Mouse (Mus musculus) midbrain, embryonic 11.5 days (tissue): ENCODE measurements at regions not wholly inside any gene's neighbourhood (a gene's known extent, or its start where the extent isn't known, plus 50 kb on each side); places are given as distances from the start of the nearest gene placed in this dataset.
A peak's percentile ranks its signal among the peaks of the same experiment; 100 is the strongest.

ENCODE experiments used
- ATAC-seq: fragments of 200-750 bp; cut with Nextera tagmentation; 2 replicates; pipeline ENCODE4 v1.8.0; 2017; ENCODE audit warnings: moderate TSS enrichment, moderate library complexity; ENCODE audit not compliant: low FRiP score
- DNase-seq: peaks from one replicate; pipeline ENCODE4 v3.0.0; 2015; ENCODE audit warnings: low spot score; ENCODE audit errors: missing footprints
- H3K27ac ChIP-seq: fragments of 300-500 bp; sonication (generic); 2 replicates; pipeline ENCODE4 v1.5.1; 2014; ENCODE audit warnings: low read depth, low read length
- H3K27me3 ChIP-seq: fragments of 300-500 bp; sonication (generic); 2 replicates; pipeline ENCODE4 v1.6.1; 2014; ENCODE audit warnings: mild to moderate bottlenecking, low read length, moderate library complexity, mixed read lengths; ENCODE audit not compliant: control insufficient read depth, insufficient read depth
- H3K36me3 ChIP-seq: fragments of 300-500 bp; sonication (generic); 2 replicates; pipeline ENCODE4 v1.6.1; 2014; ENCODE audit warnings: mild to moderate bottlenecking, low read length, moderate library complexity, mixed read lengths; ENCODE audit not compliant: control insufficient read depth, insufficient read depth
- H3K4me1 ChIP-seq: fragments of 300-500 bp; sonication (generic); 2 replicates; pipeline ENCODE4 v1.6.1; 2014; ENCODE audit warnings: low read length; ENCODE audit not compliant: control insufficient read depth, insufficient read depth
- H3K4me2 ChIP-seq: fragments of 300-500 bp; sonication (generic); 2 replicates; pipeline ENCODE4 v1.6.1; 2014; ENCODE audit warnings: mild to moderate bottlenecking, moderate library complexity
- H3K4me3 ChIP-seq: fragments of 300-500 bp; sonication (generic); 2 replicates; pipeline ENCODE4 v1.5.1; 2014; ENCODE audit warnings: low read depth, low read length
- H3K9ac ChIP-seq: fragments of 300-500 bp; sonication (generic); 2 replicates; pipeline ENCODE4 v1.6.1; 2014; ENCODE audit warnings: low read length
- H3K9me3 ChIP-seq: fragments of 300-500 bp; sonication (generic); 2 replicates; pipeline ENCODE4 v1.6.1; 2016; ENCODE audit warnings: low read length; ENCODE audit not compliant: control insufficient read depth
- WGBS: fragments of 180-500 bp; shearing (Covaris S2); extraction: QIAGEN DNeasy Blood & Tissue Kit; methylation state at CpG from one replicate; pipeline ENCODE4 v1.1.7; 2014; 5-methylcytosine and 5-hydroxymethylcytosine counted together

DNA sequence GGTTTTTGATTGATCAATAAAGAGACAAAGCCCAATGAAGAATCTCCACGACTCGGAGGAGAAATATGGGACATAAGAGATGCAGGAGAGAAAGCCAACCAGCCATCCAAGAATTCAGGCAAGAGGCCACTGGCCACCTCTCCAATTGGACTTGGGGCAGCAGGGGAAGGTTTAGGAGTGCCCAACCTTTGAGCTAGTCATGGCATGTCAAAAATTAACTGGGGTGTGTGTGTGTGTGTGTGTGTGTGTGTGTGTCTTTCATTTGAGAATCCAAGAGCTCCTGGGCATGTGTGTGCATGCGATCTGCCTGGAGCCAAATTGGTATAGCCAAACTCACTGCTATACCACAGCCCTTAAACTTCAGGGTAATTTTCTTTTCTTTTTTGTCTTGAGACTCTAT is 51.6 kb upstream of the Cecr2 start:
- H3K4me2 ChIP-seq = no peak overlapping the region
- H3K9me3 ChIP-seq = no peaks in the 10 kb centered on the region
- no peak overlapping the region for H3K9ac ChIP-seq
- no peaks in the 10 kb centered on the region for H3K4me1 ChIP-seq
- 96% methylated on average over 3 of the region's 3 CpGs for WGBS
- H3K4me3 ChIP-seq = no peak overlapping the region
- DNase-seq (no peak), ATAC-seq (no peak)
- H3K36me3 ChIP-seq = no peaks in the 10 kb centered on the region
- H3K27ac ChIP-seq = no peak overlapping the region
- H3K27me3 ChIP-seq = no peaks in the 10 kb centered on the region

GRCm38 (mm10) chr6:120612346-120612745 is 53.8 kb upstream of the Cecr2 start:
- no peak for DNase-seq
- WGBS = 73% methylated on average over 7 of the region's 7 CpGs

GRCm38 (mm10) chr6:120609858-120610257 is 56.3 kb upstream of the Cecr2 start:
- no peak overlapping the region for H3K27ac ChIP-seq
- H3K36me3 ChIP-seq = no peaks in the 10 kb centered on the region
- no peaks in the 10 kb centered on the region for H3K4me1 ChIP-seq
- DNase-seq (no peak), ATAC-seq (no peak)
- H3K9ac ChIP-seq = no peak overlapping the region
- no peak overlapping the region for H3K4me3 ChIP-seq
- no peak overlapping the region for H3K4me2 ChIP-seq
- H3K9me3 ChIP-seq = no peaks in the 10 kb centered on the region
- H3K27me3 ChIP-seq = no peaks in the 10 kb centered on the region
- WGBS = 79% methylated on average over 4 of the region's 4 CpGs

More at GRCm38 (mm10) chr6:120612346-120612745, 53.8 kb upstream of the Cecr2 start:
- Histone ChIP-seq H3K27ac (no peak overlapping the region), H3K4me3 (no peak overlapping the region), H3K4me1 (no peaks in the 10 kb centered on the region), H3K27me3 (no peaks in the 10 kb centered on the region), H3K9me3 (no peaks in the 10 kb centered on the region), H3K36me3 (no peaks in the 10 kb centered on the region), H3K9ac (no peak overlapping the region), H3K4me2 (no peak overlapping the region)
- ATAC-seq = no peak

- Histone ChIP-seq H3K4me2 (no peak overlapping the region), H3K36me3 (no peaks in the 10 kb centered on the region), H3K27me3 (no peaks in the 10 kb centered on the region), H3K9ac (no peak overlapping the region), H3K4me3 (no peak overlapping the region), H3K4me1 (no peaks in the 10 kb centered on the region), H3K9me3 (no peaks in the 10 kb centered on the region), H3K27ac (no peak overlapping the region)
- no peak for ATAC-seq
- no peak for DNase-seq
- 98% methylated on average over 2 of the region's 2 CpGs for WGBS
Measured at GRCm38 (mm10) chr6:120605471-120605870, 60.7 kb upstream of the Cecr2 start.

DNA sequence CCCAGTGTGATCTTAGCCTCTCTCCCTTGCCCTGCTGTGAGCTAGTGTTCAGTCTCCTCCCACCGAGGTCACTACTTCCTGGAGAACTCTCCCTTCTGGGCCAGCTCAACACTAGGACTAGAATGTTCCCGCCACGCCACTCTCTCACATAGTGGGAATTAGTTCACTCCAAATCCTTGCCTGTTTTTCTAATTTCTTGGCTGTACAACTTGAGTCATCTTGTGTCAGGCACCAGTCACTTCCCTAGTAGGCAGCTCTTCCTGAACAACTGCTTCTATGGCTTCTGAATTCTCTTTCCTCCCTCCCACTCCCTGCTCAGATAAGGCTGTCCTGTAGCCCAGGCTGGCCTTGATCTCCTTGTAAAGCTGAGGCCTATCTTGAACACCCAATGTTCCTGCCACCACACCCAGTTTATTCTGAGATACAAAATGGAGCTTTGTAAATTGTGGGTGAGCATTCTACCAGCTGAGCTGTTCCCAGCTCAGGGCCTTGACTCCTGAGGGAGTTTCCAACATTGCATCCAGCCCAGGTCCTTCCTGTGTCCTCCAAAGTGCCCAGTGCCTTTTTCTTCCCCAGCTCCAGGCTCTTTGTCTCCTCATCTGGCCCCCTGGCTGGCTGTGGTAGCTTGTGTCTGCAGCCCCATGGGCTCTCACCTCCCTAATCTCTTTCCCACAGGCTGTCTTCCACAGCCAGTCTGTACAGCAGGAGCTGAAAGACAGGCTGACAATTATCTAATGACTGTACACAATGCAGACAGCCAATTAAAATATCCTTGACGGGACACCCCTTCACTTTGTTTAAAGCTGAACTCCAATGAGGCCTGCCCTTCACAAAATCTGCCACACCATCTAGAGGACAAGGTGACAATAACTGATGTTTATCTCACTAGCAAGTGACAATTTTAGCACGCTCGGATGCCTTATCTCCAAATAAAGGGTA is 61.9 kb upstream of the Cecr2 start:
- Histone ChIP-seq H3K4me3 (no peak overlapping the region), H3K36me3 (no peaks in the 10 kb centered on the region), H3K4me2 (no peak overlapping the region), H3K9ac (no peak overlapping the region), H3K27me3 (no peaks in the 10 kb centered on the region), H3K27ac (0 out of 2 replicates have a peak overlapping the region, but pooled peaks have one; percentile 33), H3K4me1 (no peaks in the 10 kb centered on the region), H3K9me3 (no peaks in the 10 kb centered on the region)
- 43% methylated on average over 6 of the region's 6 CpGs for WGBS
- DNase-seq (peak; percentile 66), ATAC-seq (peak; percentile 38; the same call in 1 of the 2 replicates)

GRCm38 (mm10) chr6:120603454-120603853 is 62.7 kb upstream of the Cecr2 start:
- WGBS = 48% methylated on average over 2 of the region's 2 CpGs
- H3K27ac ChIP-seq = no peak overlapping the region
- H3K4me3 ChIP-seq = no peak overlapping the region
- peak; percentile 52; the same call in 1 of the 2 replicates for ATAC-seq
- no peak overlapping the region for H3K9ac ChIP-seq
- H3K36me3 ChIP-seq = no peaks in the 10 kb centered on the region
- no peaks in the 10 kb centered on the region for H3K4me1 ChIP-seq
- no peaks in the 10 kb centered on the region for H3K9me3 ChIP-seq
- no peak overlapping the region for H3K4me2 ChIP-seq
- peak; percentile 66 for DNase-seq
- no peaks in the 10 kb centered on the region for H3K27me3 ChIP-seq

GRCm38 (mm10) chr6:120600376-120600775 is 65.8 kb upstream of the Cecr2 start:
- no peaks in the 10 kb centered on the region for H3K4me1 ChIP-seq
- H3K27ac ChIP-seq = no peak overlapping the region
- H3K9me3 ChIP-seq = no peaks in the 10 kb centered on the region
- no peak overlapping the region for H3K4me3 ChIP-seq
- no peak overlapping the region for H3K9ac ChIP-seq
- no peaks in the 10 kb centered on the region for H3K27me3 ChIP-seq
- ATAC-seq = no peak
- no peaks in the 10 kb centered on the region for H3K36me3 ChIP-seq
- 84% methylated on average over 2 of the region's 2 CpGs for WGBS
- DNase-seq = peak; percentile 51
- no peak overlapping the region for H3K4me2 ChIP-seq

DNA sequence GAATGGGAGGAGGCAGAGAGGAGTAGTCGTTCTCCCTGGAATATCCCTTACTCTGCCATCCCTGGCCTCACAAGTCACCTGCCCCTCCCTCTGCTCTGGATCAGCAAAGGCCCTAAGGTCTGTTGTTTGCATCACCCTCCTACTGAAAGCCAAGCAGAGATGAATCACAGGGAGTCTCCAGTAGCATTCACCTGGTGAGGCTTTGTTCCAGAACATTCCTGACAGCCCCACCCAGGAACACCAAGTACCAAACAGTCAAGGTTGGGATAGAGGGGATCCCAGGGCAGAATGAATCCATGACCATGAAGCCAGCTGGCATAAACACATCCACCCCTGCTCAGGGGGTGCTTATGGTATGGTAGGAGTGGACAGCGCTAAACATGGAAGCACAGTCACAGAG is 67.4 kb upstream of the Hdhd5 start:
- Histone ChIP-seq H3K9me3 (no peaks in the 10 kb centered on the region), H3K4me2 (no peak overlapping the region), H3K9ac (no peak overlapping the region), H3K36me3 (no peaks in the 10 kb centered on the region), H3K4me1 (no peaks in the 10 kb centered on the region), H3K27ac (no peak overlapping the region), H3K4me3 (no peak overlapping the region), H3K27me3 (no peaks in the 10 kb centered on the region)
- no peak for ATAC-seq
- DNase-seq = no peak
- 74% methylated on average over 2 of the region's 2 CpGs for WGBS

- Histone ChIP-seq H3K9me3 (no peaks in the 10 kb centered on the region), H3K36me3 (no peaks in the 10 kb centered on the region), H3K27ac (no peak overlapping the region), H3K9ac (no peak overlapping the region), H3K4me1 (no peaks in the 10 kb centered on the region), H3K4me2 (no peak overlapping the region), H3K27me3 (no peaks in the 10 kb centered on the region), H3K4me3 (no peak overlapping the region)
- 29% methylated on average over 3 of the region's 3 CpGs for WGBS
- ATAC-seq (no peak), DNase-seq (no peak)
Measured at GRCm38 (mm10) chr6:120597887-120598286, 66.8 kb upstream of the Hdhd5 start.
